Mouse (Mus musculus) heart, adult 2 months (tissue): Measurements from ENCODE around the gene Atg10. TPM values are rescaled to one million over a fixed set of nuclear protein-coding genes. Genes with fewer than 3 reads are reported as not detected.

Experiments used
- DNase-seq, 2 experiments: peaks; one replicate each; pipeline ENCODE4 v3.0.0; 2021
- H3K27ac ChIP-seq: fragments of 200-600 bp; 2 replicates; pipeline ENCODE4 v1.8.1; 2022
- H3K27me3 ChIP-seq: fragments of 200-500 bp; 2 replicates; pipeline ENCODE4 v1.6.1; 2012; ENCODE audit warnings: mild to moderate bottlenecking, low read length, inconsistent platforms, mixed read lengths; ENCODE audit not compliant: control insufficient read depth, insufficient read depth
- H3K36me3 ChIP-seq: fragments of 200-500 bp; 2 replicates; pipeline ENCODE4 v1.6.1; 2012; ENCODE audit warnings: low read length, inconsistent platforms; ENCODE audit not compliant: control insufficient read depth, insufficient read depth
- H3K4me1 ChIP-seq: fragments of 200-500 bp; 2 replicates; pipeline ENCODE4 v1.6.1; 2011; ENCODE audit warnings: low read length; ENCODE audit not compliant: control insufficient read depth, insufficient read depth
- H3K4me3 ChIP-seq: fragments of 200-600 bp; 2 replicates; pipeline ENCODE4 v1.8.1; 2022
- H3K79me2 ChIP-seq: fragments of 200-500 bp; replicated peaks from 2 replicates; pipeline ENCODE4 v1.6.1; 2012; ENCODE audit warnings: mild to moderate bottlenecking, inconsistent platforms, low read length, moderate library complexity, mixed read lengths; ENCODE audit not compliant: control insufficient read depth, insufficient read depth
- H3K9ac ChIP-seq: fragments of 200-500 bp; 2 replicates; pipeline ENCODE4 v1.6.1; 2012; ENCODE audit warnings: low read depth, mild to moderate bottlenecking, control low read depth, inconsistent platforms, low read length, mixed read lengths
- CTCF ChIP-seq: fragments of 200-600 bp; IDR thresholded peaks from 2 replicates; pipeline ENCODE4 v1.8.1; 2022; ENCODE audit warnings: antibody characterized with exemption, mild to moderate bottlenecking, moderate library complexity
- EP300 ChIP-seq: fragments of 200-500 bp; IDR thresholded peaks from 2 replicates; pipeline ENCODE4 v1.6.1; 2011; ENCODE audit warnings: low read depth, low read length, control low read depth; ENCODE audit not compliant: insufficient read depth
- POLR2A ChIP-seq: fragments of 200-500 bp; IDR thresholded peaks from 2 replicates; pipeline ENCODE4 v1.6.1; 2011; ENCODE audit warnings: mild to moderate bottlenecking, low read depth, low read length, control low read depth; ENCODE audit not compliant: insufficient read depth
- WGBS: fragments of 180-500 bp; shearing (Covaris S2); methylation state at CpG from one replicate; pipeline ENCODE4 v1.1.7; 2018; 5-methylcytosine and 5-hydroxymethylcytosine counted together
- intact Hi-C: fragments of 180-260 bp; cut with DNase I; formaldehyde crosslinking; loops from one replicate; pipeline ENCODE4 v1.15.1; 2025
- polyA plus RNA-seq: library from polyadenylated mRNA; depleted of rRNA; stranded (reverse); fragments of >200 nt; gene quantifications from 2 replicates; pipeline ENCODE4 v1.2.3, GENCODE M21; 2012
- total RNA-seq, 2 experiments: library from RNA; stranded (reverse); gene quantifications; 2 replicates each; pipeline ENCODE4 v1.2.3; 2021

The Atg10 gene
- total and polyA plus RNA-seq, 3 experiments: 5.9 to 27.1 (median 25.1) TPM

DNA sequence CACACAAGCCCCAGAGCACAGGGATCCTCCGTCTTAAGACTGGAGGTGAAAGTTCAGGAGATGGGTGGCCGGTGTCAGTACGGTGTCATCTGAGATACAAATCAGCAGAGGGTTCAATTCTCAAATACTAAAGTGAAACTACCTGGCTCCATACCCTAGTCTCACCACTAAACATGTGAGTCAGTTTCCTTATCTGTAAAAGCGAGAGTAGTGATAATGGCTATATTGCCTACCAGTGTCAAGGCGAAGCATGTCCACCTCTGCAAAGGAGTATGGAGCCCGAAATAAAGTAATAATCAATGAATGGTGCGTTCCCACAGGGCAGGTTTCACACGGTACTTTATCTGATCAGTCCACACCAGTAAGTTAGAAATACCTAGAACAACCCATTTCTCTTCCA, 43.4 kb downstream of the Atg10 start:
- H3K27ac ChIP-seq: no peak overlapping the region
- peaks cover 2% of the 10 kb centered on the region; the same call in 1 of the 2 replicates for H3K79me2 ChIP-seq
- no peak overlapping the region for H3K9ac ChIP-seq
- no peak for DNase-seq
- no peaks in the 10 kb centered on the region for H3K4me1 ChIP-seq
- TF ChIP-seq CTCF: no peak
- no peak for TF ChIP-seq POLR2A
- H3K36me3 ChIP-seq: no peaks in the 10 kb centered on the region
- H3K27me3 ChIP-seq: no peaks in the 10 kb centered on the region
- WGBS: 91% methylated on average over 8 of the region's 8 CpGs
- intact Hi-C loops: no loop called here
- H3K4me3 ChIP-seq: no peak overlapping the region

- 70% methylated on average over 8 of the region's 8 CpGs for WGBS
- H3K27ac ChIP-seq: no peak overlapping the region
- no peaks in the 10 kb centered on the region for H3K27me3 ChIP-seq
- TF ChIP-seq CTCF: no peak
- TF ChIP-seq POLR2A: no peak
- TF ChIP-seq EP300: no peak
- H3K4me3 ChIP-seq: no peak overlapping the region
- DNase-seq: no peak
- peaks cover 2% of the 10 kb centered on the region; the same call in 1 of the 2 replicates for H3K79me2 ChIP-seq
- no peaks in the 10 kb centered on the region for H3K36me3 ChIP-seq
- no peak overlapping the region for H3K9ac ChIP-seq
- intact Hi-C loops: no loop called here
- no peaks in the 10 kb centered on the region for H3K4me1 ChIP-seq
These were observed 44.4 kb downstream of the Atg10 start for GRCm38 (mm10) chr13:91179174-91179899.

- no peak overlapping the region for H3K9ac ChIP-seq
- intact Hi-C loops: no loop called here
- H3K27ac ChIP-seq: no peak overlapping the region
- TF ChIP-seq EP300 (no peak), CTCF (no peak), POLR2A (no peak)
- no peak overlapping the region for H3K4me3 ChIP-seq
- DNase-seq: no peak
- WGBS: 83% methylated on average over 9 of the region's 9 CpGs
- no peaks in the 10 kb centered on the region for H3K4me1 ChIP-seq
- no peaks in the 10 kb centered on the region for H3K36me3 ChIP-seq
- peaks cover 2% of the 10 kb centered on the region; the same call in 1 of the 2 replicates for H3K79me2 ChIP-seq
- no peaks in the 10 kb centered on the region for H3K27me3 ChIP-seq
These were observed 45.2 kb downstream of the Atg10 start for GRCm38 (mm10) chr13:91178428-91179160.

GRCm38 (mm10) chr13:91175347-91175746, 48.4 kb downstream of the Atg10 start:
- no peaks in the 10 kb centered on the region; the same call in 1 of the 2 replicates for H3K4me1 ChIP-seq
- H3K36me3 ChIP-seq: no peaks in the 10 kb centered on the region
- H3K27me3 ChIP-seq: no peaks in the 10 kb centered on the region
- no peak overlapping the region for H3K27ac ChIP-seq
- intact Hi-C loops: no loop called here
- no peak for TF ChIP-seq EP300
- TF ChIP-seq POLR2A: no peak
- TF ChIP-seq CTCF: no peak
- H3K79me2 ChIP-seq: peaks cover 2% of the 10 kb centered on the region; the same call in 1 of the 2 replicates
- DNase-seq: no peak
- no peak overlapping the region for H3K9ac ChIP-seq
- no peak overlapping the region for H3K4me3 ChIP-seq
- WGBS: 91% methylated on average over 3 of the region's 3 CpGs

GRCm38 (mm10) chr13:91171766-91172491, 51.8 kb downstream of the Atg10 start:
- DNase-seq: peak in 1 of 2 experiments; percentile 35
- peaks cover 2% of the 10 kb centered on the region; the same call in 1 of the 2 replicates for H3K79me2 ChIP-seq
- TF ChIP-seq EP300: no peak
- TF ChIP-seq CTCF: no peak
- no peak for TF ChIP-seq POLR2A
- peaks cover 1% of the 10 kb centered on the region for H3K4me1 ChIP-seq
- no peaks in the 10 kb centered on the region for H3K36me3 ChIP-seq
- no peak overlapping the region for H3K9ac ChIP-seq
- no peak overlapping the region for H3K27ac ChIP-seq
- H3K27me3 ChIP-seq: no peaks in the 10 kb centered on the region
- no peak overlapping the region for H3K4me3 ChIP-seq
- 72% methylated on average over 15 of the region's 15 CpGs for WGBS
- intact Hi-C loops: no loop called here

- no peak for TF ChIP-seq POLR2A
- TF ChIP-seq CTCF: 0 out of 2 replicates have a peak, but pooled peaks have one; percentile 6
- no peak for DNase-seq
These were observed 52.6 kb downstream of the Atg10 start for GRCm38 (mm10) chr13:91171205-91171604.

More at GRCm38 (mm10) chr13:91171205-91171604, 52.6 kb downstream of the Atg10 start:
- Histone ChIP-seq H3K27me3 (no peaks in the 10 kb centered on the region), H3K79me2 (no peaks in the 10 kb centered on the region), H3K4me1 (peaks cover 1% of the 10 kb centered on the region), H3K9ac (no peak overlapping the region), H3K27ac (no peak overlapping the region), H3K4me3 (no peak overlapping the region), H3K36me3 (no peaks in the 10 kb centered on the region)
- intact Hi-C loops: no loop called here
- WGBS: 64% methylated on average over 5 of the region's 5 CpGs
